Mouse (Mus musculus): ENCODE data around the gene Gm29427.

Gm29427 gene

DNA sequence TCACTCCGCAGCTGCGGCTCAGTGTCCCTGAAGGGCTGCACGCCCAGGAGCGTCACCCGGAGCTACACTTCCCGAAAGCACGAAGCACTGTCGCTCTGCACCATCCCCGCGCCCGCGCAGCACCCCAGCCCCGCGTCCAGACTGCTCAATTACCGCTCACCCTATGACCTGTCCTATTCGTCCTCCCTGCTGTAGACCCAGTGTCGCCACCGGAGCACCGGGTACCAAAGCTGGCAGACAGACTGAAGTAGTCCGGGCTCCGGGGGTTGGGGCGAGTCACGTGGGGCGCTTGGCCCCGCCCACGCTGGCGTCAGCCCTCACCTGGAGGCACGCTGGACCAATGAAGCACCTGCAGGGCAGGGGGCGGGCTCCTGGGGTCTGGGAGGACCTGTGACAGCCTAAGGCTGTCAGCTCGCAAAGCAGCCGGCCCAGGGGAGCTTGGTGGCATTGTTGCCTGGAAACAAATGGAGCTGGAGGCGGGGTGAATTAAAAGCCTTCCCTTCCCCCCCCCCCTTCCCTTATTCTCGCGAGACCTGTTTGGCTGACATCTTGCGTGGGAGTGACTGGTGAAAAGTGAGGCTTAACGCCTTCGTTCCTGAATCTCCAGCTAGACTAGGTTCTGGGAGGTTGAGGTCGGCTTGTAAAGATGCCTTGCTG, at the start of gene Gm29427:
TSS of gene Gm29427 (minus strand) at position 239 of the 657 bp plus-strand sequence.
- peak; percentile 94 for DNase-seq (ENCODE audit: low read depth, low spot score)

- no peak for DNase-seq (ENCODE audit: low read depth, low spot score)
These were observed 48.4 kb upstream of the Gm29427 start for GRCm38 (mm10) chr1:130764027-130764461.

DNA sequence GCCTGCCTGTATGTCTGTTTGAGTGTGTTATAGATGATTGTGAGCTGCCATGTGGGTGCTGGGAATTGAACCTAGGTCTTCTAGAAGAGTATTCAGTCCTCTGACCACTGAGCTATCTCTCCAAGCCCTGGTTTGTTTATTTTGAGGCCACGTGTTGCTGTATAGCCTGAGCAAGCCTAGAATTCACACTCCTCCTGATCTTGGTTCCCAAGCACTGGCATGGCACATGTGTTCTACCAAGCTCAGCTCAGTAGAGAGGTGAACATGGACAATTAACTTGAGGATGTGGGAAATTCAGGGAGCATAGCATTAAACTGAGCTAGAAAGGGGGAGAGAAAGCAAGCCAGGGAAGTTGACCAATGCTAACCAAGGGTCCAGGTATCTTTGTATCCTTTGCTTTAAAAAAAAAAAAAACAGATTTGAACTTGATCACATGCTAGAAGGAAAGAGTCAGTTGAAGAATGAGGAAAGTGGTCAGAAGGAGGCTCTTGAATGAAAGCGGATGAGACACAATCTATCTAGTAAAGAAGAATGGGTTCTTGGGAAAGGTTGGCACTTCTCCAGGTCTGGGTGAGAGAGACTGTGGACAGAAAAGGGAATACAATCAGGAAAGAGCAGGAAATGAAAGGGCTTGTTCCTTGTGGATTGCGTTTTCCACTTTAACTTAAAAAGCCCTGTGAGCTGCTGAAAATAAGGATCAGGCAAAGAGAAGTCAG, 46.6 kb upstream of the Gm29427 start:
- DNase-seq (ENCODE audit: low read depth, low spot score), result no peak

DNA sequence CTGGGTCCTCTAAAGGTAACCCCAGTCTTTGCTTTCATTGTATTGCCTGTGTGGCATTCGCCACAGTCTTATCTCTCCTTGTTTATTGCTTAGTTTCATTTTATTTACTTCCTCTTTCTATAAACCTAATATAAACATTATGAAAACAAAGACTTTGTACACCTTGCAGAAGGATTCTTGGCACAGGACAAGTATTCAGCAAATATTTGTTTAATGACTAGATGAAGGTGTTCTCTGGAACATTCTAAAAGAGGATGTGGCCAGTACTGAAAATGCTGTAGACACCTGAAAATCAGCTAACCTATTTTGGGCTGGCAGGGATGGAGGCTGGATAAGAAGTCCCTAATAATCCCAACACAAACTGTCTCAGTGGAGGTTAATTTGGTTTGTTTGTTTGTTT, 46.0 kb upstream of the Gm29427 start:
- no peak for DNase-seq (ENCODE audit: low read depth, low spot score)

DNA sequence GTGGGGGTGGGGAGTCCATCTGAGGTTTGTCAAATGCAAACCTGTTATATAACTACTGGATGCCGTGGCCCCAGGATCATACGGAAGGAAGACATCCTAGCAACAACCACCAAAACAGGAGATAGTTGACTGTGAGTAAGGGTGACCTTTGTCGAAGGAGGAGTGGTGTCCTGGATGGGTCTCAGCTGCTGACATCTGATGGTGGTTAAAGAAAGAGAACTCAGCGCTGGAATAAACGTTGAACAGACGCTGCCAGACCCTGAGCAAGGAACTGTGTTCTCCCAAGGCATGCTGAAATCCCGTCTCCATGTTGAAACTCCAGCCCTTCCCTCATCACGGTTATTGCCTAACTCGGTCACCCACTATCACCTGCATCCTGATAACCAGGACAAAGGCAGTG, 44.1 kb upstream of the Gm29427 start:
- DNase-seq (ENCODE audit: low read depth, low spot score), result no peak

- no peak for DNase-seq (ENCODE audit: low read depth, low spot score)
These were observed 31.2 kb upstream of the Gm29427 start for GRCm38 (mm10) chr1:130746819-130747218.

DNA sequence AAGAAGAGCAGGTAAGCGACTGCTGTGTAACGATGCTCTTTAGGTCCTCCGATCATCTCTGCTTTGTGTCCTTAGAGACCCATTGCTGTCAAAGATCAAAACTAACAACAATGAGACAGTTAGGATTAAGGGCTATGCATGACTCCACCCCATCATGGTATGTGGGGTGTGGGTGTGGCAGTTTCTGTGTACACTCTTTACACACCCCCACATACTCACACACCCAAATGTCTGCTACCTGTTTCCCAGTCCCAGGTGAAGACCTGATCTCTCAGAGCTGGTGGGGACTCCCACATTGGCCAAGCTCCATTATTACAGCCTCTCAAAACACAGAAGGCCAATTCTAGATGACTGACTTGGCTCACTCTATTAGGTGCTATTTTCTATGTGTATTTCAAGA, 30.0 kb upstream of the Gm29427 start:
- DNase-seq (ENCODE audit: low read depth, low spot score), result no peak

- no peak for DNase-seq (ENCODE audit: low read depth, low spot score)
These were observed 29.4 kb upstream of the Gm29427 start for GRCm38 (mm10) chr1:130744961-130745360.

GRCm38 (mm10) chr1:130744217-130744616, 28.6 kb upstream of the Gm29427 start:
- DNase-seq (ENCODE audit: low read depth, low spot score), result no peak

- no peak for DNase-seq (ENCODE audit: low read depth, low spot score)
These were observed 28.2 kb upstream of the Gm29427 start for GRCm38 (mm10) chr1:130743775-130744174.

DNA sequence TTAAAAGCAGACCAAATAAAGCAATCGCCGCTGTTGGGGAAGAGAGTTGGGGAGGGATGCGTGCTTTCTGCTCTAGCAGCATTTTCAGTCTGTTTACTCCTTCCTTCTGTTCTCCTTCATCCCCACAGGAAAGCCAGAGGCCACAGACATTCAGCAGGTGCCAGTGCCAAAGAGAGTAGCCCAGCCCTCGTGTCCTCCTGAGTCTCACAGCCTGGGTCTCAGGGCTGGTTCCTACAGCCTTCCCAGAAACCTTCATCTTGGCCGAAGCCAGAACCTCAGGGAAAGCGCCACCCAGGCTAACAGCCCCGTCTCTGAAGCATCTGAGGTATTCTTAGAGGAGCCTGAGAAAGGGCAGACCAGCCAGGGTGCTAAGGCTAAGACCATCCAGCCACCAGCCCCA, 26.6 kb upstream of the Gm29427 start:
- no peak for DNase-seq (ENCODE audit: low read depth, low spot score)

DNA sequence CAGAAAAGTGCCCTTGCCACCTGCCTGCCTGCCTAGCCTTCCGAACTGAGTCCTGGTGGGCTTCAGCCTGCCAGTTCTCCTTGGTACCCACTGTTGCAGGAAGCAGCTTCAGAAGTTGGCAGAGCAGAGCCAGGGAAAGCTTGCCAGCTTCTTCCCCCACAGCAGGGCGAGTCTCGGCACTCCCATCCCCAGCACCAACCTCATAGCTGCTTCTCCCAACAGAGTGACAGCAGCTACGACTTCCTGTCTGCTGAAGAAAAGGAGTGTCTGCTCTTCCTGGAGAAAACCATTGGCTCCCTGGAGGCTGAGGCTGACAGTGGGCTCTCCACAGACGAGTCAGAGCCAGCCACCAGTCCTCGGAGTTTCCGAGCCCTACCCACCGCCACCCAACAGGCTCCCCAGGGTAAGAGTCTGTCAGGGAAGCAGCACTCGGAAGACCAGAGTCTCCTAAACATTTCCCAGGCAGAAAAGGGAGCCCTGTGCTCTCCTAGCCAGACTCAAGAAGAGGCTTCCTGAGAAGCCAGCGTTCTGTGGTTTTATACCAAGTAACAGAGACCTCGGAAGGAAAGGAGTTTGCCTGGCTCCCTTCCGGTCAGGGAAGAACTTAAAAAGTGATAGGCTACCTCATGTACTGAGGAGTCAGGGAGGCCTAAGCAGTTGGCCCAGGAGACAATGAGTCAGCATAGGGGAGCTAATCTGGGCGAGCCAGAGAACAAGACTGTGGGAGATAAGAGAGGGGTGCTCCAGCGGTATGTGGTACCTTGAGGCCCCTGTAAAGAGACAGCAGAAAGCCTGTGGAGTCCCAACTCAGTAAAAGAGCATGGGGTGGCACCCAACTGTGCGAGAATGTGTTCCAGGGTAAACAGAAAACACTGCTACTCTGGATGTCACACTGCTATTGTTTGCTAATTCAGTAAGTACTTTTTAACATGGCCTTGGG, 25.5 kb upstream of the Gm29427 start:
- DNase-seq (ENCODE audit: low read depth, low spot score), result peak; percentile 72

- DNase-seq (ENCODE audit: low read depth, low spot score), result no peak
These were observed 24.6 kb upstream of the Gm29427 start for GRCm38 (mm10) chr1:130740227-130740648.

GRCm38 (mm10) chr1:130739636-130740035, 24.0 kb upstream of the Gm29427 start:
- DNase-seq (ENCODE audit: low read depth, low spot score), result no peak

DNA sequence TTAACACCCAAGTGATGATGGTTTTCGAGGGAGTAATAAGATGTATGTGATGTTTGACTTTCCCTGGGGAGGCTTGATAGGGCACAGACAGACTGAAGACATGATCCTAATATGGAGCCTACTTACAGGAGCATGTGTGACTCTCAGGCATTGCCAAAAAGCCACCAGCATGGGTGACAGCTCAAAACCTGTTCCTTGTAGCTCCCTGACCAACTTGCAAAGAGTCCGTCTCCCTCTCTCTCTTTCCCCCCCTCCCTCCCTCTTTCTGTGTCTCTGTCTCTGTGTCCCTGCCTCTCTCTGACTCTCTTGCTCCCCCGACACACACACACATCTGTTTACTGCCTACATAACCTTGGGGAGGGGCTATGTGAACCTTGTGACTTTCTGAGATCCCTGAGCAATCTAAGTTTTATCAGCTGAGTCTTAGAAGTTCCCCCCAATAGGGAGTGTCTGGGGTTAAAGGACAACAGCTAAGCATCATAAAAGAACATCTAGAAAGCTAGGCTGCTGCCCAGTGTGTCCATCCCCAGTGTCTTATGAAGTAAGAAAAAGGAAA, 23.0 kb upstream of the Gm29427 start:
- no peak for DNase-seq (ENCODE audit: low read depth, low spot score)

- no peak for DNase-seq (ENCODE audit: low read depth, low spot score)
These were observed 22.3 kb upstream of the Gm29427 start for GRCm38 (mm10) chr1:130737916-130738315.

GRCm38 (mm10) chr1:130737411-130737881, 21.8 kb upstream of the Gm29427 start:
- DNase-seq (ENCODE audit: low read depth, low spot score), result no peak

DNA sequence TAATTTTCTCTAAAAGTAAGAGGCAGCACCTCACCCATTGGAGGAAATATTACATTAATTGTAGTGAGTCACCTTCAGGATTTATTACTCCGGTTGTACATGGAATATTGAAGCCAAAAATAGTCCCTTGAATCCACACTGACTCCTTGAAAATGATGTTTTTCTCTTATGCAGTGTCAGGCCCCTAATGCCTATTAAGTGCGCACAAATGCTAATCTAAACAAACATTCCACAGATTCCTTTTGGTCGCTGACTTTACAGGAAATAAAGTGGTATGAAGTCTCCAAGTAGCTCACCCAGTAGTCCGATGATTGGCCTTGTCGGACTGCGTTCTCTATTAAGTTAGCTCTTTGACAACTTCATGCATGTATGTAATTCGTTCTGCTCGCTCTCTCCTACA, 19.3 kb upstream of the Gm29427 start:
- DNase-seq (ENCODE audit: low read depth, low spot score), result no peak

DNA sequence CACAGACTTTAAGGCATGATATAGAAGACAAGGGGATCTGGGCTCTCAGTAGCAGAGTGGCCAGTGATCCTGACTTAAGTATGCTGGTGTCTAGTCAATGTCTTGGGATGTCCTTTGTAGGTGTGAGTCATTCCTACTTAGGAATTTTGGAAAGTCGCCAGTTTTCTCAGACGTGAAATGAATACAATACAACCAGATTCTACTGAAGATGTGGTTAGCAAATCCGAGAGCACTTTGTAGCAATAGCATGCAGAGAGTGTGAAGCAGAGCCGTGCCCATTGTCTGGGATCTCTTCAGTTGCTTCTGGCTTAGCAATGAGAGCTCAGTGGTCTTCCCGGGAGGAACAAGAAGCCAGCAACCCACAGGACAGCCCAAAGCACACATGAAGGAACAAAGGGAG, 18.9 kb upstream of the Gm29427 start:
- DNase-seq (ENCODE audit: low read depth, low spot score), result no peak

- DNase-seq (ENCODE audit: low read depth, low spot score), result no peak
These were observed 18.1 kb upstream of the Gm29427 start for GRCm38 (mm10) chr1:130733671-130734070.

Data from telencephalon, adult 2 months (tissue).